Mouse (Mus musculus): Measurements from ENCODE around the gene Spon1. TPM values are rescaled to one million over a fixed set of nuclear protein-coding genes. Genes with fewer than 3 reads are reported as not detected.

Gene Spon1
- polyA plus RNA-seq, 1 experiment = 20.1 TPM

DNA sequence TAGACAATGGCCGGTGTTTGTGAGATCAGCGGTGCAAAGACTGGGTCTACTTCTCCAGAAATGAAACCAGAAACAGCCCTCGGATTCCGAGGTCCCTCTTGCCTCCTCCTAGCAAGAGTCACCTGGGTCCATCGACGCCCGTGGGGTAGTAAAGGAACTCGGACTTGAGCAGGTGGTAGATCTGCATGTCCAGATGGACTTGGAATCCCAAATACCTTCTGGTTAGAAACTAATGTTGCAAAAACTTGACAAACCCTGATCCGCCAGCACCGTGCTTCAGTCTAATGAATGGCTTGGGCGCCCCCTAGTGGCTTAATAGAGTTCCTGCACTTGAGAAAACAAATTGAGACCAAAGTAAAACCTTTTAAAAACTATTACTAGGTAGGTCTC is 254.9 kb downstream of the Spon1 start:
- TF ChIP-seq POLR2A (IDR thresholded peaks at IDR 0.05; ENCODE audit: low read depth, low read length) (no peak), CTCF (conservative IDR thresholded peaks at IDR 0.05; ENCODE audit: insufficient read depth, insufficient read length, low read depth, low read length) (peak; percentile 80)
- Histone ChIP-seq H3K4me3 (ENCODE audit: insufficient read depth, low read depth, low read length) (peak overlapping the region; percentile 54), H3K36me3 (ENCODE audit: control insufficient read depth, insufficient read depth, low read length) (no peaks in the 10 kb centered on the region), H3K4me1 (ENCODE audit: control insufficient read depth, insufficient read depth, low read length) (0 out of 2 replicates have a peak, but pooled peaks cover 3% of the 10 kb centered on the region), H3K27me3 (replicated peaks; ENCODE audit: control insufficient read depth, insufficient read depth, low read length) (no peaks in the 10 kb centered on the region), H3K27ac (ENCODE audit: insufficient read depth, low read depth, low read length) (no peak overlapping the region)
- WGBS = under 1% methylated on average over 11 of the region's 11 CpGs
- DNase-seq = peak; percentile 87

DNA sequence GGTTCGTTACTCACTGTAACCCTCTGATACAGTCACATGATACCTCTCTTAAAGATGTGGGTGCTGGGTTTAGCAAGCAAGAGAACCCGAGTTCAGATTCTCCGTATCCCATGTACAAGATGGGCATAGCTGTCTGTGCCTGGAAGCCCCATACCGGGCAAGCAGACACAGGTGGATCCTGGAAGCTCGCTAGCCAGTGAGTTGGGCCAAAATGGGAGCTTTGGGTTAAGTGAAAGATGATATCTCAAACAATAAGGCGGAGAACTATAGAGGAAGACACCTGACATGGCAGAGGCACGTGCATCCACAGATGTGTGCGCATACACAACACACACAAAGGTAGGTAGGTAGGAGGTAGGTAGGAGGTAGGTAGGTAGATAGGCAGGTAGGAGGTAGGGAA is 261.1 kb downstream of the Spon1 start:
- H3K27ac ChIP-seq (ENCODE audit: insufficient read depth, low read depth, low read length) = no peak overlapping the region
- no peaks in the 10 kb centered on the region for H3K27me3 ChIP-seq (replicated peaks; ENCODE audit: control insufficient read depth, insufficient read depth, low read length)
- H3K36me3 ChIP-seq (ENCODE audit: control insufficient read depth, insufficient read depth, low read length) = no peaks in the 10 kb centered on the region
- TF ChIP-seq POLR2A (IDR thresholded peaks at IDR 0.05; ENCODE audit: low read depth, low read length) (no peak), CTCF (conservative IDR thresholded peaks at IDR 0.05; ENCODE audit: insufficient read depth, insufficient read length, low read depth, low read length) (no peak)
- DNase-seq = no peak
- WGBS = 85% methylated on average over 8 of the region's 8 CpGs
- peaks cover 3% of the 10 kb centered on the region; the same call in 1 of the 2 replicates for H3K4me1 ChIP-seq (ENCODE audit: control insufficient read depth, insufficient read depth, low read length)
- no peak overlapping the region for H3K4me3 ChIP-seq (ENCODE audit: insufficient read depth, low read depth, low read length)

DNA sequence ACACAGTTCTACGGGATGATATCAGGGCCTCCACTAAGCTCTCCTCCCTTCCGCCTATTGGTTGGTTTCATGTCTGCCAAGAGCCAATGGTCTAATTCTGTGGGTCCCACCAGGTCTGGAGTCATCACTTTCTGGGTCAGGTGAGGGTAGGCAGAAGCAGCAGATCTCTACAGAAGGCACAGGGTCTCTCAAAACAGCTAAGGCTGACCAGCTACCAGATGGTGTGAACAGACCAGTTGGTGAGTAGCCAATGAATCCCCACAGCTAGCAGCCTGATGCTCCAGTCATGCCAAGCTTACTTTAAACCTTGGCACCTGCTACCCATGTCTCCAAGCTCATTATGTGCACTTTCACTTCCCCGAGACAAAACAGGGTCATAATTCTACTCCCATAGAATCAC is 261.6 kb downstream of the Spon1 start:
- H3K36me3 ChIP-seq (ENCODE audit: control insufficient read depth, insufficient read depth, low read length) = no peaks in the 10 kb centered on the region
- DNase-seq = no peak
- peaks cover 3% of the 10 kb centered on the region; the same call in 1 of the 2 replicates for H3K4me1 ChIP-seq (ENCODE audit: control insufficient read depth, insufficient read depth, low read length)
- H3K27ac ChIP-seq (ENCODE audit: insufficient read depth, low read depth, low read length) = no peak overlapping the region
- H3K27me3 ChIP-seq (replicated peaks; ENCODE audit: control insufficient read depth, insufficient read depth, low read length) = no peaks in the 10 kb centered on the region
- TF ChIP-seq CTCF (conservative IDR thresholded peaks at IDR 0.05; ENCODE audit: insufficient read depth, insufficient read length, low read depth, low read length) (no peak), POLR2A (IDR thresholded peaks at IDR 0.05; ENCODE audit: low read depth, low read length) (no peak)
- WGBS = 89% methylated on average over 3 of the region's 3 CpGs
- no peak overlapping the region for H3K4me3 ChIP-seq (ENCODE audit: insufficient read depth, low read depth, low read length)

DNA sequence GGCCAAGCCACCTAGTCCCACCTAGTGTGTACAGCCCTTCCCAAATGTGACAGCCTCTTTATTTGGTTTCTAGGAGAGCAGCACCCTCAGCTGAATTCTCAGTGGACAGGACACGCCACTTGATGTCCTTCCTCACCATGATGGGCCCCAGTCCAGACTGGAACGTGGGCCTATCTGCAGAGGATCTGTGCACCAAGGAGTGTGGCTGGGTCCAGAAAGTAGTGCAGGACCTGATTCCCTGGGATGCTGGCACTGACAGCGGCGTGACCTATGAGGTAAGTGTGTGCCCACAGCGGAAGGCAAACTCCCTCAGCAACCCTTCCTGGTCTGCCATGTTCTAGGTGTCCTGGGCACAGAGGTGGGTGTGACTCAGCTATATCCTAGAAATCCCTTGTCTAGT is 263.0 kb downstream of the Spon1 start:
- WGBS = 96% methylated on average over 5 of the region's 5 CpGs

DNA sequence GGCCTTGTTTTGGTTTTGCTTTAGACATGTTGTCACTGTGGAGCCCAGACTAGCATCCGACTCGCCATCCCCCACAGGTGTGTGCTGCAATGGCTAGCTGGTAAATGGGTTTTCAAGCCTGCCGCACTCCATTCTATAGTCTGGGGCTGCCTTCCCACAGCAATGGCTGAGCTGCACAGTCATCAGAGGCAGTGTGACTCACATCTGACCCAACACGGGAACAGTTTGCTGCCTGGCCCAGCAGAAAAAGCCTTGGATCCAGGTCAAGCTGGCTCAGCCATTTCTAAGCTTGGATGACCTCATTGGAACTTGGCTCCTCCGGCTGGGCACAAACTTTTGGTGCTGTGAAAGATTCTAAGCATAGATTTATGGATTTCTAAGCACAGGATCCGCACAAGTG is 263.8 kb downstream of the Spon1 start:
- Histone ChIP-seq H3K27ac (ENCODE audit: insufficient read depth, low read depth, low read length) (no peak overlapping the region), H3K4me1 (ENCODE audit: control insufficient read depth, insufficient read depth, low read length) (peaks cover 3% of the 10 kb centered on the region; the same call in 1 of the 2 replicates), H3K27me3 (replicated peaks; ENCODE audit: control insufficient read depth, insufficient read depth, low read length) (no peaks in the 10 kb centered on the region), H3K36me3 (ENCODE audit: control insufficient read depth, insufficient read depth, low read length) (no peaks in the 10 kb centered on the region), H3K4me3 (ENCODE audit: insufficient read depth, low read depth, low read length) (no peak overlapping the region)
- DNase-seq = peak; percentile 82
- 47% methylated on average over 6 of the region's 6 CpGs for WGBS
- TF ChIP-seq CTCF (conservative IDR thresholded peaks at IDR 0.05; ENCODE audit: insufficient read depth, insufficient read length, low read depth, low read length) (no peak), POLR2A (IDR thresholded peaks at IDR 0.05; ENCODE audit: low read depth, low read length) (no peak)

More for the DNA sequence above, 263.0 kb downstream of the Spon1 start:
- no peak for DNase-seq
- Histone ChIP-seq H3K36me3 (ENCODE audit: control insufficient read depth, insufficient read depth, low read length) (no peaks in the 10 kb centered on the region), H3K27me3 (replicated peaks; ENCODE audit: control insufficient read depth, insufficient read depth, low read length) (no peaks in the 10 kb centered on the region), H3K27ac (ENCODE audit: insufficient read depth, low read depth, low read length) (no peak overlapping the region), H3K4me3 (ENCODE audit: insufficient read depth, low read depth, low read length) (no peak overlapping the region), H3K4me1 (ENCODE audit: control insufficient read depth, insufficient read depth, low read length) (peaks cover 3% of the 10 kb centered on the region; the same call in 1 of the 2 replicates)
- TF ChIP-seq CTCF (conservative IDR thresholded peaks at IDR 0.05; ENCODE audit: insufficient read depth, insufficient read length, low read depth, low read length) = no peak
- no peak for TF ChIP-seq POLR2A (IDR thresholded peaks at IDR 0.05; ENCODE audit: low read depth, low read length)

DNA sequence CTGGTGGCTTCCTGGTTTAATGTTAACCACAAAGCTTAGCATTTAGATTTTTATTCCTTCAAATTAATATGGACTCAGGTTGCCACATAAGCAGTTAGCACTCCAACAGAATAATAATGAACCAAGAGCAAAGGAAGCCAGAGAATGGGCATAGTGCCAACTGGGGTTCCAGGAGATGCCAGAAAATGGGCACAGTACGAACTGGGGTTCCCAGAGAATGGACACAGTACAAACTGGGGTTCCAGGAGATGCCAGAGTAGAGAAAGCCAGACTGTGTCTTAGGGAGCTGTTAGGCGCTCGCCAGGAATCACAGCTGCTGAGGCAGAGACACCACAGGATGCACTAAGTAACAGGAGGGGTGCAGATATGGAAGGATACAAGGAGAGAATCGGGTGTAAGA is 271.4 kb downstream of the Spon1 start:
- no peak overlapping the region for H3K27ac ChIP-seq (ENCODE audit: insufficient read depth, low read depth, low read length)
- H3K4me3 ChIP-seq (ENCODE audit: insufficient read depth, low read depth, low read length) = no peak overlapping the region
- TF ChIP-seq POLR2A (IDR thresholded peaks at IDR 0.05; ENCODE audit: low read depth, low read length) (no peak), CTCF (conservative IDR thresholded peaks at IDR 0.05; ENCODE audit: insufficient read depth, insufficient read length, low read depth, low read length) (no peak)
- no peaks in the 10 kb centered on the region for H3K27me3 ChIP-seq (replicated peaks; ENCODE audit: control insufficient read depth, insufficient read depth, low read length)
- no peaks in the 10 kb centered on the region for H3K36me3 ChIP-seq (ENCODE audit: control insufficient read depth, insufficient read depth, low read length)
- no peak for DNase-seq
- WGBS = 78% methylated on average over 4 of the region's 4 CpGs
- H3K4me1 ChIP-seq (ENCODE audit: control insufficient read depth, insufficient read depth, low read length) = no peaks in the 10 kb centered on the region

DNA sequence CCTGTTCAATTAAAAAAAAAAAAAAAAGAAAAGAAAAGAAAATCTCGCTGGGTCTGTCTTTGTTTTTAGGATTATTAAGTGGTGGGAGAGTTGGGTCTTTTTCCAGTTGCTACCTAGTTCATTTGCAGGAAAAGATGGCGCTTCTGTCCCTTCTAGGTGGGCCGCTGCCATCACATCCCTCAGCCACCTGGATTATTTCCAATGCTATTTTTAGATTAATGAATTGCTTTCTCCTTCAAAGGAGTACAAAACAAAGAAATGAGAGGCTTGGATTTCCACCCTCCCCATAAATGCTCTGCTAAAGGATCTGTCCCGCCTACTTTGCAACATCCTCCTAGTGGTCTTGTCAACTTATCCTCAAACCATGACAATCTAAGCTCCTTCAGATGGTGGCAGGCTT is 275.6 kb downstream of the Spon1 start:
- TF ChIP-seq CTCF (conservative IDR thresholded peaks at IDR 0.05; ENCODE audit: insufficient read depth, insufficient read length, low read depth, low read length) (no peak), POLR2A (IDR thresholded peaks at IDR 0.05; ENCODE audit: low read depth, low read length) (no peak)
- Histone ChIP-seq H3K27me3 (replicated peaks; ENCODE audit: control insufficient read depth, insufficient read depth, low read length) (no peaks in the 10 kb centered on the region), H3K4me3 (ENCODE audit: insufficient read depth, low read depth, low read length) (no peak overlapping the region), H3K27ac (ENCODE audit: insufficient read depth, low read depth, low read length) (no peak overlapping the region), H3K4me1 (ENCODE audit: control insufficient read depth, insufficient read depth, low read length) (no peaks in the 10 kb centered on the region), H3K36me3 (ENCODE audit: control insufficient read depth, insufficient read depth, low read length) (no peaks in the 10 kb centered on the region; the same call in 1 of the 2 replicates)
- WGBS = 89% methylated on average over 4 of the region's 4 CpGs
- no peak for DNase-seq

All from kidney, adult 2 months (tissue).